Mouse (Mus musculus) splenic B cell, adult 2 months (primary cell): ENCODE data around the gene Foxp4.

Experiments used
- DNase-seq: peaks from one replicate; pipeline ENCODE4 v3.0.0-alpha.2; 2011; ENCODE audit warnings: low read depth, low spot score
- H3K27me3 ChIP-seq: 2 replicates; pipeline ENCODE4 v1.6.1; 2012; ENCODE audit warnings: mild to moderate bottlenecking, low read length, moderate library complexity, mixed read lengths; ENCODE audit not compliant: control insufficient read depth, poor library complexity, insufficient read depth, severe bottlenecking
- H3K36me3 ChIP-seq: 2 replicates; pipeline ENCODE4 v1.6.1; 2012; ENCODE audit warnings: mild to moderate bottlenecking, low read length, moderate library complexity, mixed read lengths; ENCODE audit not compliant: control insufficient read depth, poor library complexity, insufficient read depth, severe bottlenecking

Foxp4 gene

DNA sequence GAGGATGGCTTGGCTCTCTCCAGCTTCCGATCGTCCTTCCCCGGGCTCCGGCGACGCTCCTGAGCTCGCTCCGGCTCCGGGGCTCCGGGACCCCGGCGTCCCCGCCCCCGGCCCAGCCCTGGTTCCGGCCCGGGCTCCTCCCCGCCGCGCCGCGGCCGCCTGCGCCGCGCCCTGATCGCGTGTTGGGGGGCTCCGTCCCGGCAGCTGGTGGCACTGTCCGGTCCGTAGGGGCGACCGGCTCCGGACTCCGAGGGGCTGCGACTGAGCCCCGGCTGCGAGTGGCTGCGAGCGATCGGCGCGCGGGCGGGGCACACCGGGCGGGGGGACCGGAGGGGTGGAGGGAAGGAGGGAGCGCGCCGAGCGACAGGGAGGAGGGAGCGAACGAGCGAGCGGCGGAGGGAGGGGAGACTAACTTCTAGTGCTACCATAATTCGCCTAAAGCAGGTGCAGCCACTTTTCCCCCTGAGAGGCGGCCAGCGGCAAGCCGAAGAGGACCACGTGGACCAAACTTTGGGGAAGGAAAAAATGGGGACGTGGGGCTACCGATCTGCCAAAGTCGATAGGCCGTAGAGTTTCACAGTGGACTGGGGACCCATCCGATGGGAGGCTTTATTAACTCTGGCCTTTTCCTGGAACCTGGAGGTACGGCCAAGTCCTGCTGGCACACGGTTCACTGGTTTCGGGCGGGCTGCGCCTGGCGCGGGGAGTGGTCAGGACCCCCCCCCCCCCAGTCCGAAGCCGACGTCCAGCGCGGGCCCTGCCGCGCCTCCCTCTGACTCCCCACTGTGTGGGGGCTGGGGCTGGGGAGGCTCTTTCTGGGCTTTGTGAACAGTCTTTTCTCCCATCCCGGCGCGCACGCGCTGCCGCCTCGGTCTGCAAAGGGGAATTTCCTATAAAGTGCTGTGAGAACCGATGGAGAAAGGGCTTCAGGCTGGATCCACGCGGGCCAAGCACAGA, at the start of gene Foxp4:
TSS of gene Foxp4 (minus strand) at position 263 of the 957 bp plus-strand sequence.
- H3K27me3 ChIP-seq = no peaks in the 10 kb centered on the region
- peak; percentile 89 for DNase-seq
- H3K36me3 ChIP-seq = no peaks in the 10 kb centered on the region; the same call in 1 of the 2 replicates

DNA sequence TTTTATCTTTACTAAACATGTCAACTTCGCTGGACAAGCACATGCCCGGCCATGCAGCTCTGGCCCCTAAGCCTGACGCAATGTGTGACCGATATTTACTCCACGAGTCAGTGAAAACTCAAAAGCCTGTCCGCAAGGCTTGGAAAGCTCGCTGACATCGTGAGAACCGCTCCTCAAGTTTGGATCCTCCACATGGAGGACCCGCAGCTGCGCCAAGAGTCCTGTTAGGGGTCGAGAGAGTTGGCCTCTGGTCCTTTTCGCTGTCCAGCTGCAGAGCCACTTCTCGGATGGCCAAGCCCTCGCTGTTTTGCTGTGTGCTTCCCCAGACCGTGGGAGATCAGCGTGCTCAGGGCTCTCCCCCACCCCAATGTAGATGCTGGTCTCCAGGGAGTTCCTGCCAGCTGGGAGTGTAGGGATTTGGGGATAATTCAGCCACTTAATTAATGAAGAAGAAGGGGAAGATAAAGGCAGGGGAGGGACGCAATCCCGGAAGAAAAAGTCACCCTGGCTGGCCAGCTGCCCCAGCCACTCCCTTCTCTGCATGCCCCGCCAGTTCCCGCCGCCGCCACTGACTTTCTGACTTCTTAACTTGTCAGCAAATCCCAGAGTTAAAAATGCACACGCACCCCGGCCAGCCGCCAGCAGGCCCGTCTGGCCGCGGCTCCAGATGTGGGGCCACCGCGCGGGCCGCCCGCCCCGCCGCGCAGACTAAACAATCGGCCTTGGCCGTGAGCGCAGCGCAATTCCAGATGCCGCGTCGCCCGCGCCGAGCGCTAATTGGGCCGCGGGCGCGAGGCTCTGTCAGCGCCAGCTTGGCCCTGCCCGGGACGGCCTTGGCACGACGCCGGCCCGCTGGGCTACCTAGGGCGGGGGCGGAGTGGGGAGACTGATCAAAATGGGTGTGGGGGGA, 49.4 kb upstream of the Foxp4 start:
- DNase-seq = peak; percentile 45
- H3K36me3 ChIP-seq = no peaks in the 10 kb centered on the region
- peaks cover 2% of the 10 kb centered on the region; the same call in 1 of the 2 replicates for H3K27me3 ChIP-seq

DNA sequence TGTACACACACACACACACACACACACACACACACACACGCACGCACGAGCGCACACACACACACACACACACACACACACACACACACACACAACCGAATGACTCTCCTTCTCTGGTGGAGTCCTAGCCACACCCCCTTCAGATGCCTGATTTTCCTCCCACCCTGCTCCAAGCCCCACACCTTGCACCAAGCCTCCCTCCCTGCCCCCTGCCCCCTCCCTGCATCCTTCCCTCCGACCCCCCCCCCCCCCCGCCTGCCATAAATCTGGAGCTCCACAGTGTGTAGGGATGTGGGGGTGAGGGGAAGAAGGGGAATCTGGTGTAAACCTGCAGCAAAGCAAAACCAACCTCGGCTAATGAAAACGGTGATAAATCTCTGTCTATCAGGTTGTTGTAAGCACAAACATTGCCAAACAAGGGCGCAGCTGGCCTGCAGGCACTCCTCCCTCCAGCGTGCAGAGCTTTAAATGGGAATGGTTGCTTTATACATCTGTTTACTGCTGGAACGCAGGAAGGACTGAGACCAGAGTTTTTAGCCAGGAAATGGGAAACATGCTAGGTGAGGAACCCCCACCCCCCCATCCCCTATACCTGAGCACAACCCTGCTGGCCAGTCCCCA, 41.5 kb upstream of the Foxp4 start:
- Histone ChIP-seq H3K27me3 (no peaks in the 10 kb centered on the region), H3K36me3 (no peaks in the 10 kb centered on the region)
- DNase-seq = no peak

DNA sequence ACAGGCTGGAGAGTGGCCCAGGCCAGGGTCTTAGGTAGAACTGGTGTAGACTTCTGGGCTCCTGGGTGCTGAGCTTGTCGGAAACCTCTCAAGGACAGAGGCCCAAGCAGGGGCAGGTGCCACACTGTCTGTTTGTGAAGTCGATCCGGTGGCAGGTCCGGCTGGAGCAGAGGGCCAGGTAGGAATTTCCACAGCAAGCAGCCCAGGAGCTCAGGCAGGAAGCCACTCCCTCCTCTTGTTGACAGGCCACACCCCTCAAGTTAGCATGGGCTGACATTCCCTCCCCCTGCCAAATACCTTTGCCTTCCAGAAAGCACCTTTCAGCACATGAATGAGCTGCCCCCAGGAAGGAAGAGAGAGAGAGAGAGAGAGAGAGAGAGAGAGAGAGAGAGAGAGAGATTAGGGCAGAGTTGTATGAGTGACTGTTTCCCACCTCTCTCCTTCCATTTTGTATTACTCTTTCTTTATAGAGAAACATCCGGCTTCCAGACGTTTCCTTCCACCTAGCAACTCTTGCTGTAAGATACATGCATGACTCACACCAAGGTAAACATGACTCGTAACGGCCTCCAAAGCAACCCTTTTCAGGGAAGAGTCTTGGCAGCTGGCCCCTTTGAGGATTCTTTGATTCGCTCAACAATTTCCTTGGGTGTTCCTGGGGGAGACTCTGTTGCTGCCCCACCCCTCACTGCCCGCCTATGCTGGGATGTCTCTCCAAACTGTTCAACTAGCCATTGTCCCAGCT, 33.8 kb upstream of the Foxp4 start:
- no peaks in the 10 kb centered on the region for H3K36me3 ChIP-seq
- DNase-seq = no peak
- no peaks in the 10 kb centered on the region for H3K27me3 ChIP-seq

DNA sequence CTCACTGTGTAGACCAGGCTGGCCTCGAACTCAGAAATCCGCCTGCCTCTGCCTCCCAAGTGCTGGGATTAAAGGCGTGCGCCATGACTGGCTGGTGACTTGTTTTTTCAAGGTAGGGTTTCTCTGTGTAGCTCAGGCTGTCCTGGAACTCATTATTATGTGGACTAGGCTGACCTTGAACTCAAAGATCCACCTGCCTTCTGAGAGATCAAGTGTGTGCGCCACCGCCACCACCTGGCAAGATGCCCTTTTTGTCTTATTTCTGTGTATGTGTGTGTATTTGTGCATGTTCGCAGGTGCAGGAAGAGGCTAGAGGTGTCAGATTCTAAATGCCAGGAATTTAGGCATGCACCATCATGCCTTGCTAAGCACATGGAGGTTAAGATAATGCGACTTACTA, 32.0 kb upstream of the Foxp4 start:
- Histone ChIP-seq H3K27me3 (no peaks in the 10 kb centered on the region), H3K36me3 (no peaks in the 10 kb centered on the region)
- peak; percentile 38 for DNase-seq

DNA sequence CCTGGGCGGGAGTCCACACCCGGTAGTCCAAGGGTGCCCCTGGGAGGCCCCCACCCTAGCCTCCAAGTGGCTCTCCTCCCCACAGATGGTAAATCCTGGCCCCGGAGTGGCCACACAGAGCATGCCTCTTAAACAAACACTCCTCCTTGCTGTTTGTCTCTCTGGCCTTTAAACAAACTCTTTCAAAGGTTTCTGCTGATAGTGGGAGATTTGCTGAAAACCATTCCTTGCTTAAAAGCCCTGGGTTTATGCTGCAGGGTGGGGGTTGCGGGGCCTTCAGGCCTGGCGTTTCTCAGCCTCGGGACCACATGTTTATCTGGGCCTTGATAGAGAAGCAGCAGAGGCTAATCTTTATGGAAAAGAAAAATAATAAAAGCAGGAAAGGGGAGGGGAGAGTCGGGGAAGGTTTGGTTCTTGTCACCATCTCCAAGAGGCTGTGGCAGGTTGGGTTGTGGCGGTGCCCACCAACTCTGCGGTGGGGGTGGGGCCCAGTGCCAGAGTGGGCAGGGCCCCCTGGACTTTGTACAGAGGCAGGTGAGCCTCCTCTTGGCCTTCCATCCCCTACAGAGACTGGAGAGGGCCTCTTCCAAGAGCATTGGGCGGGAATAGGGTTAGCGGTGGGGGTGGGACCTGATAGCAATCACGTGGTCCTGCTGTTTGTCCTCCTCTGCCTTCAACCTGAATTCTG, 30.8 kb upstream of the Foxp4 start:
- Histone ChIP-seq H3K36me3 (no peaks in the 10 kb centered on the region), H3K27me3 (no peaks in the 10 kb centered on the region; the same call in 1 of the 2 replicates)
- no peak for DNase-seq

DNA sequence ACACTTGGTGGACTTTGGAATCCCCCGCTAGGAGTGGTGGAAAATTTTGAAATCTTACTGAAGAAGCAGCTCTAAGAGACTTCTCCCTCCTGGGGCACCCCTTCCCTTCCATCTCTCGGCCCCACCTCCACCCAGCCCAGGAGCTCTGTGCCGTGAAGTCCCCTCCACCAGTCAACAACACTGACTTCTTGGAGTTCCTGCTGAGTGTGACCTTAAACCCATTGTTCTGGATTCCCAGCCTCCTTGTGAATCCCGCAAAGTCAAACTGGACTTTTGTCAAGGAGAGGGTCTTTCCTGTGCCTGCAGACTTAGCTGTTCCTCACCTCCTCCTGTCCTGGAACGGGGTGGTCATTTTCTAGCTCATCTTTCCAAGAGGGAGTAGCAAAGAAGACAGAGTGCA, 28.8 kb upstream of the Foxp4 start:
- no peaks in the 10 kb centered on the region; the same call in none of the 2 replicates for H3K27me3 ChIP-seq
- H3K36me3 ChIP-seq = no peaks in the 10 kb centered on the region
- DNase-seq = no peak

DNA sequence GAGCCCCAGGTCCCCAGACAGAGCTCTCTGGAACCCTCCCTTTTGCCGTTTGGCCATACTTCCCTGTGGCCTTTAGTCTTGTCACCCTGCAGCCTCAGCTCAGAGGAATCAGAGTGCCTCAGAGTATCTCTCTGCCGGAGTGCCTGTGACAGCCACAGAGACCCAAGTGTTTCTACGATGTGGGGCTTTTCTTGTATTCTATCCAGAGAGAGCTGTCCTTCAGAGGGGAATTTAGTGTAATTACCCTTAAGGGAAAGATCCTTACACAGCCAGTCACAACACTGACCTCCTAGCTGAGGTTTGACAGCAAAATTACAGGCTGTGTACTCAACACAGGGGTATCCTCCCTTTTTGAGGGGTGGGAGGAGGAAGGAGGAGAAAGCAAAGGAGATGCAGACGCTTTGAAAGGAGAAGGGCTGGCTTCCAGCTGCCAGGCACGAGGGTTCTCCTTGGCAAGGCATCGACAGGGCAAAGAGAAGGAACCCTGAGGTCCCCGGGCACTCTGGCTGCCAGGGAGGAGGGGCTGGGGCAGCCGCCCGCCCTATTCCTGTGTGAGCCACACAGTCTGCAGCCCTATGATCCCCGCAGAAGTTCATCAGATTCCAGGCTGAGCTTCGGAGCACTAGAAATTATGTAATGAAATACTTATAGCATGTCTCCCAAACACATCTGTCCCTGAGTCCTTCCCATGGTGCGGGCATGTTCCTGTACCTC, 28.1 kb upstream of the Foxp4 start:
- Histone ChIP-seq H3K36me3 (no peaks in the 10 kb centered on the region), H3K27me3 (no peaks in the 10 kb centered on the region; the same call in none of the 2 replicates)
- DNase-seq = no peak

DNA sequence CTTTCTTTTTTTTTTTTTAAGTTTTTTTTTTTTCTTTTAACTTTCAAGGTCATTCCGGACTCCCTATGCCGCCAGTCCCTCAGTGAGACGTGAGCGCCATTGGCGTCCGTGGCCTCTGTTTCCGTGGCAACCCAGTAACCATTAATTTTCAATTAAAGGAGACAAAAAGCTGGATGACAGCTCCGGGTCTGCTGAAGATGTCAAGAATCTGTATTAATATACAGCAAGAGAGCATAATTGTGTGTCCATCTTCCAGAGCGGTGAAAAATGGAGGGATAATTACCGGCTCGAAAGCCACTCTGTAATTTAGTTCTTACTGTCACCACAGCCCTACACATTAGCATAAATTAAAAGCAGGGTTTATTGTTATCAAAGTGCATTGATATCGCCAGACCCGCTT, 27.0 kb upstream of the Foxp4 start:
- no peak for DNase-seq
- H3K36me3 ChIP-seq = no peaks in the 10 kb centered on the region
- H3K27me3 ChIP-seq = no peaks in the 10 kb centered on the region; the same call in none of the 2 replicates

DNA sequence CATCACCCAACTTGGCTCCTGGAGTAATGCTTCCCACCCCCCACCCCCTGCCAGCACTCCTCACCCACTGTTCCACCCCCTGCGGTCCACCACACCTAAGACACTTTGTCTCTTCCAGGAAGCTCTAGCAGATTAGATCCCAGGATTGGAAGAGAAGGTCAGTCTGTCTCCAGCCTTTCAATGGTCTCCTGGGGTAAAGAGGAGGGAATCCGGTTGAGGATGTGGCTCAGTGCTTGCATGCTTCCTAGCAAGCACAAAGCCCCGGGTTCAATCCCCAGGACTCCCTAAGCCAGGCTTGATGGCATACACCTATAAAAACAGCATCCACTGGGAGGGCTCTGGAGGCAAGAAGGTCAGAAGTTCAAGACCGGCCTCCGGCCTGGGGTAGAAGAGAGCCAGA, 26.4 kb upstream of the Foxp4 start:
- Histone ChIP-seq H3K27me3 (no peaks in the 10 kb centered on the region; the same call in none of the 2 replicates), H3K36me3 (no peaks in the 10 kb centered on the region)
- no peak for DNase-seq

DNA sequence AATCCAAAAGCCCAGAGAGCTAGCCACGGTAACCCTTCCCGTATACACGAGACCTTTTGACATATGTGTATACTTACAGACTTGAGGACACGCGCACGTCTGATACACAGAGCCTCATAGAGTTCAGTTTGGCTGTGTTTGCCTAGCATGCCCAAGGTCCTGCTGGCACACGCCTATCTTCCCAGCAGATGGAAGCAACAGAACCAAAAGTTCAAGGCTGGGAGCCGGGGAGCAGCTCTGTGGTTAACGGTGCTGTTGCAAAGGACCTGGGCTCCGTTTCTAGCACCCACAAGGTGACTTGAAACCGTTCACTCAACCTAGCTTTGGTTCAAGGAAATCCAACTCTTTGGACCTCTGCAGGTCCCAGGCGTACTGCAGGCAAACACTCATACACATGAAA, 25.0 kb upstream of the Foxp4 start:
- DNase-seq = no peak
- H3K36me3 ChIP-seq = no peaks in the 10 kb centered on the region
- no peaks in the 10 kb centered on the region; the same call in none of the 2 replicates for H3K27me3 ChIP-seq

DNA sequence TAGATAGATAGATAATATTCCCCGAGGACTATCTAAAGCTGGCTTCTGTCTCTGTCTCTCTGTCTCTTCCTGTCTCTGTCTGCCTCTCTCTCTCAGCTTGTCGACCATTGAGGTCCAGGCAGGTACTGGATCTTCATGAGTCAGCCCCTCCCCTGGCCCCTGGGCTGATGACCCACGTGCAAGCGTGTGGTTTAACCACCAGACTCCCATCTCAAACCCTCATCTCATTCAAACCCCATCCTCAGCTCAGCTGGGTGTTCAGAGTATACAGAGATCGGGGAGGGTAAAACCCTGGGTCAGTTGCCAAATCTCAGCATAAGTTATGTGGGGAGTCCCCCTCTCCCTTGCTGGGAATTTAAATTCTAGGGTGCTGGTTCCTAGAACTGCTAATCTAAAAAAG, 24.3 kb upstream of the Foxp4 start:
- no peaks in the 10 kb centered on the region for H3K36me3 ChIP-seq
- no peak for DNase-seq
- H3K27me3 ChIP-seq = no peaks in the 10 kb centered on the region; the same call in none of the 2 replicates

DNA sequence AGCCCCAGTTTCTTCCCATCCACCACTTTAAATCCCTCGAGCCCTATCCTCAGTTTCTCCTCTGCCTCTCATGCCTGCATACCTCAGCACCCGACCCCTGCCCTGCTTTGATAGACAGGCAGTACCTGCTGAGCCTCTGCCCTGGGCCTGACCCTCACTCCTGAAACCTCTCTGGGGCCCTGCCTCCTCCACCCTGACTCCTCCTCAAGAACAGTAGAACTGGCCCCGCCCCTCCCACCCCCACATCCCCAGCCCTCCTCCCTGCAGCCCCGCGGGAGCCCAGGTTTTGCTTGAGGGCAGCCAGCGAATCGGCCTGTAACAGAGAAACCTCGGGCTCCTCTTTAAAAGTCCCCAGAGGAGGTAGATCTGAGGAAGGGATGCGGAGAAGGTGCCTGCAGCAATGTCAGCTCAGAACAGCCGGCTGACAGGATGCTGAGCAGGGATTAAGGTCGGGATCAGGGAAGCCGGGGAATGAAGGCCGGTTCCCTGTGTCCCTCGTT, 22.5 kb upstream of the Foxp4 start:
- no peaks in the 10 kb centered on the region; the same call in none of the 2 replicates for H3K27me3 ChIP-seq
- no peaks in the 10 kb centered on the region for H3K36me3 ChIP-seq
- peak; percentile 72 for DNase-seq
